In genomic region chr10:78458348-78459111, GRCm38 (mm10) we compare ENCODE assay signal across 9 mouse cellular contexts. TPM values are rescaled to one million over a fixed set of nuclear protein-coding genes. Genes with fewer than 3 reads are reported as not detected.
A peak's percentile ranks its signal among the peaks of the same experiment; 100 is the strongest.
DNase-seq lines count a peak whose midpoint lies in the region; ATAC-seq lines count a peak whose summit lies in the region.
"Had no signal": no experiment of that assay in that cellular context is flagged by ENCODE, and none has a peak within 500 bp of the region (broad histone marks: within the 10 kb centered on the region; RNA-seq: fewer than 3 reads in every experiment).

No protein-coding gene starts in this region.

- H3K4me2 ChIP-seq in forebrain, embryonic 11.5 days (ENCODE audit: low read depth, low read length, severe bottlenecking): no peak overlapping the region
- no peak overlapping the region for H3K4me2 ChIP-seq in forebrain, embryonic 15.5 days (replicated peaks)
- no peak overlapping the region for H3K4me2 ChIP-seq in liver, embryonic 13.5 days
- H3K4me2 ChIP-seq in neural tube, embryonic 15.5 days: no peak overlapping the region

- WGBS in forebrain, embryonic 11.5 days: 70% methylated on average over 5 of the region's 5 CpGs
- WGBS in forebrain, embryonic 15.5 days: 68% methylated on average over 5 of the region's 5 CpGs
- 64% methylated on average over 5 of the region's 5 CpGs for whole genome bisulfite sequencing in liver, embryonic 13.5 days (ENCODE audit: insufficient replicate concordance)
- WGBS in neural tube, embryonic 15.5 days: 71% methylated on average over 5 of the region's 5 CpGs

- H3K4me3 ChIP-seq in forebrain, embryonic 11.5 days (ENCODE audit: low read depth, low read length): no peak overlapping the region
- H3K4me3 ChIP-seq in forebrain, embryonic 15.5 days: no peak overlapping the region
- no peak overlapping the region for H3K4me3 ChIP-seq in liver, embryonic 13.5 days (replicated peaks)
- no peak overlapping the region for H3K4me3 ChIP-seq in neural tube, embryonic 15.5 days (replicated peaks)

- H3K9me3 ChIP-seq in forebrain, embryonic 11.5 days (ENCODE audit: control insufficient read depth, low read length): no peaks in the 10 kb centered on the region
- no peaks in the 10 kb centered on the region for H3K9me3 ChIP-seq in forebrain, embryonic 15.5 days
- H3K9me3 ChIP-seq in liver, embryonic 13.5 days (replicated peaks): no peaks in the 10 kb centered on the region
- no peaks in the 10 kb centered on the region for H3K9me3 ChIP-seq in neural tube, embryonic 15.5 days (replicated peaks)

- no peak overlapping the region for H3K9ac ChIP-seq in forebrain, embryonic 11.5 days (ENCODE audit: low read length)
- no peak overlapping the region for H3K9ac ChIP-seq in forebrain, embryonic 15.5 days (replicated peaks)
- H3K9ac ChIP-seq in liver, embryonic 13.5 days: no peak overlapping the region
- peak overlapping the region; percentile 17; the same call in 1 of the 2 replicates for H3K9ac ChIP-seq in neural tube, embryonic 15.5 days (replicated peaks)

- no peaks in the 10 kb centered on the region for H3K36me3 ChIP-seq in forebrain, embryonic 11.5 days (ENCODE audit: control insufficient read depth, insufficient read depth, low read length)
- H3K36me3 ChIP-seq in forebrain, embryonic 15.5 days: no peaks in the 10 kb centered on the region
- no peaks in the 10 kb centered on the region for H3K36me3 ChIP-seq in liver, embryonic 13.5 days
- H3K36me3 ChIP-seq in neural tube, embryonic 15.5 days: no peaks in the 10 kb centered on the region

- peaks cover 3% of the 10 kb centered on the region for H3K4me1 ChIP-seq in forebrain, embryonic 11.5 days (replicated peaks; ENCODE audit: control insufficient read depth, insufficient read depth, low read length)
- peaks cover 8% of the 10 kb centered on the region; the same call in 1 of the 2 replicates for H3K4me1 ChIP-seq in forebrain, embryonic 15.5 days
- peaks cover 45% of the 10 kb centered on the region for H3K4me1 ChIP-seq in liver, embryonic 13.5 days (replicated peaks)
- peaks cover 71% of the 10 kb centered on the region for H3K4me1 ChIP-seq in neural tube, embryonic 15.5 days

- H3K27ac ChIP-seq in forebrain, embryonic 11.5 days (ENCODE audit: low read depth, low read length): no peak overlapping the region
- H3K27ac ChIP-seq in forebrain, embryonic 15.5 days (replicated peaks): no peak overlapping the region
- H3K27ac ChIP-seq in liver, embryonic 13.5 days: no peak overlapping the region
- peak overlapping the region; percentile 68 for H3K27ac ChIP-seq in neural tube, embryonic 15.5 days (replicated peaks)

- no peak for ATAC-seq in forebrain, embryonic 11.5 days (replicated peaks; ENCODE audit: low FRiP score)
- ATAC-seq in forebrain, embryonic 15.5 days (replicated peaks): no peak
- peak; percentile 31 for ATAC-seq in CD4-positive, CD25-positive, alpha-beta regulatory T cell, adult 4 months
- ATAC-seq in liver, embryonic 13.5 days (ENCODE audit: low read depth): peak; percentile 4; the same call in 1 of the 2 replicates
- no peak for ATAC-seq in neural tube, embryonic 15.5 days (ENCODE audit: low FRiP score)

- no peaks in the 10 kb centered on the region for H3K27me3 ChIP-seq in forebrain, embryonic 11.5 days (ENCODE audit: control insufficient read depth, insufficient read depth, low read length)
- no peaks in the 10 kb centered on the region for H3K27me3 ChIP-seq in forebrain, embryonic 15.5 days
- no peaks in the 10 kb centered on the region for H3K27me3 ChIP-seq in liver, embryonic 13.5 days
- no peaks in the 10 kb centered on the region for H3K27me3 ChIP-seq in neural tube, embryonic 15.5 days (replicated peaks)

- DNase-seq in forebrain, embryonic 11.5 days (ENCODE audit: low spot score): peak; percentile 50
- DNase-seq in gastrocnemius, adult 18-20 months (ENCODE audit: low spot score): peak; percentile 53
- no peak for DNase-seq in liver, embryonic 13.5 days
- no peak for DNase-seq in urinary bladder, adult 18-20 months (ENCODE audit: low spot score in 2 of 2)
- DNase-seq in right cerebral cortex, postnatal 10 days (ENCODE audit: low spot score in 2 of 2): no peak

RNA-seq across cellular contexts. Expression of gene Pdxk, which starts 6.2 kb away (rescaled TPM):
- 8.0 and 9.2 TPM in 2 replicates for polyA plus RNA-seq in forebrain, embryonic 11.5 days (2014; fragmentation: Nextera tagmentation; extraction: Ambion mirVana)
- polyA plus RNA-seq in forebrain, embryonic 15.5 days (2015; fragmentation: Nextera tagmentation; extraction: Ambion mirVana): 13.6 and 13.9 TPM in 2 replicates
- polyA plus RNA-seq in CD4-positive, CD25-positive, alpha-beta regulatory T cell, adult 4 months (2017; shearing (Covaris generic)): 10 to 100 TPM in 1 of 2 experiments, 1 to 10 TPM in 1; 8.9 to 16.5 TPM
- total RNA-seq in gastrocnemius, adult 18-20 months (2021): 1 to 10 TPM; 6.2 to 7.1 TPM
- polyA plus RNA-seq in liver, embryonic 13.5 days (2015; fragmentation: Nextera tagmentation; extraction: Ambion mirVana): 5.8 and 7.0 TPM in 2 replicates
- 48.4 and 49.2 TPM in 2 replicates for polyA plus RNA-seq in neural tube, embryonic 15.5 days (2015; fragmentation: Nextera tagmentation; extraction: Ambion mirVana)

RNA-seq across cellular contexts. Expression of gene Cstb, which starts 33.1 kb away (rescaled TPM):
- 104 and 112 TPM in 2 replicates for polyA plus RNA-seq in forebrain, embryonic 11.5 days (2014; fragmentation: Nextera tagmentation; extraction: Ambion mirVana)
- polyA plus RNA-seq in forebrain, embryonic 15.5 days (2015; fragmentation: Nextera tagmentation; extraction: Ambion mirVana): 100 and 115 TPM in 2 replicates
- 100 to 1,000 TPM; 146 to 147 TPM for polyA plus RNA-seq in CD4-positive, CD25-positive, alpha-beta regulatory T cell, adult 4 months (2017; shearing (Covaris generic))
- 10 to 100 TPM; 10.1 to 17.7 TPM for total RNA-seq in gastrocnemius, adult 18-20 months (2021)
- polyA plus RNA-seq in liver, embryonic 13.5 days (2015; fragmentation: Nextera tagmentation; extraction: Ambion mirVana): 97.6 and 107 TPM in 2 replicates
- 97.0 and 207 TPM in 2 replicates for polyA plus RNA-seq in neural tube, embryonic 15.5 days (2015; fragmentation: Nextera tagmentation; extraction: Ambion mirVana)

RNA-seq across cellular contexts. Expression of gene Rrp1, which starts 45.7 kb away (rescaled TPM):
- 290 and 324 TPM in 2 replicates for polyA plus RNA-seq in forebrain, embryonic 11.5 days (2014; fragmentation: Nextera tagmentation; extraction: Ambion mirVana)
- polyA plus RNA-seq in forebrain, embryonic 15.5 days (2015; fragmentation: Nextera tagmentation; extraction: Ambion mirVana): 395 and 412 TPM in 2 replicates
- 100 to 1,000 TPM; 107 to 148 TPM for polyA plus RNA-seq in CD4-positive, CD25-positive, alpha-beta regulatory T cell, adult 4 months (2017; shearing (Covaris generic))
- total RNA-seq in gastrocnemius, adult 18-20 months (2021): 10 to 100 TPM; 60.3 to 70.5 TPM
- polyA plus RNA-seq in liver, embryonic 13.5 days (2015; fragmentation: Nextera tagmentation; extraction: Ambion mirVana): 160 and 177 TPM in 2 replicates
- 413 and 414 TPM in 2 replicates for polyA plus RNA-seq in neural tube, embryonic 15.5 days (2015; fragmentation: Nextera tagmentation; extraction: Ambion mirVana)

RNA-seq across cellular contexts. Expression of gene Olfr1358, which starts 58.7 kb away (rescaled TPM):
- polyA plus RNA-seq in forebrain, embryonic 11.5 days (2014; fragmentation: Nextera tagmentation; extraction: Ambion mirVana): not detected in 2 replicates
- not detected in 2 replicates for polyA plus RNA-seq in forebrain, embryonic 15.5 days (2015; fragmentation: Nextera tagmentation; extraction: Ambion mirVana)
- polyA plus RNA-seq in CD4-positive, CD25-positive, alpha-beta regulatory T cell, adult 4 months (2017; shearing (Covaris generic)): not detected
- not detected for total RNA-seq in gastrocnemius, adult 18-20 months (2021)
- not detected in 2 replicates for polyA plus RNA-seq in liver, embryonic 13.5 days (2015; fragmentation: Nextera tagmentation; extraction: Ambion mirVana)
- not detected in 2 replicates for polyA plus RNA-seq in neural tube, embryonic 15.5 days (2015; fragmentation: Nextera tagmentation; extraction: Ambion mirVana)
- polyA plus RNA-seq: limb, embryonic 11.5 days had no signal

Comparison
In these comparisons a context has a peak if more than half of its experiments do, and no peak if none do; other contexts are left out.
1. ATAC-seq: peak in CD4-positive, CD25-positive, alpha-beta regulatory T cell, adult 4 months (single experiment) and liver, embryonic 13.5 days (single experiment); none in forebrain, embryonic 11.5 days (single experiment), forebrain, embryonic 15.5 days (single experiment) and neural tube, embryonic 15.5 days (single experiment).
2. DNase-seq: peak in forebrain, embryonic 11.5 days (single experiment) and gastrocnemius, adult 18-20 months (single experiment); none in liver, embryonic 13.5 days (single experiment), urinary bladder, adult 18-20 months (0 of 2) and right cerebral cortex, postnatal 10 days (0 of 2).